Mouse (Mus musculus) ES-E14 (cell line): ENCODE measurements around the gene Mybpc3.

ENCODE experiments used
- CHD2 ChIP-seq: IDR thresholded peaks from 2 replicates; pipeline ENCODE4 v1.6.1; 2014; ENCODE audit warnings: mild to moderate bottlenecking, low read depth, low read length, inconsistent platforms
- HCFC1 ChIP-seq: IDR thresholded peaks from 2 replicates; pipeline ENCODE4 v1.6.1; 2012; ENCODE audit warnings: low read length, inconsistent platforms, borderline replicate concordance; ENCODE audit not compliant: insufficient read depth
- MAFK ChIP-seq: IDR thresholded peaks from 2 replicates; pipeline ENCODE4 v1.6.1; 2014; ENCODE audit warnings: mild to moderate bottlenecking, low read depth, low read length, inconsistent platforms; ENCODE audit not compliant: insufficient read depth
- ZC3H11A ChIP-seq: IDR thresholded peaks from 2 replicates; pipeline ENCODE4 v1.6.1; 2012; ENCODE audit warnings: low read depth, mild to moderate bottlenecking, inconsistent platforms, low read length, borderline replicate concordance
- ZNF384 ChIP-seq: IDR thresholded peaks from 2 replicates; pipeline ENCODE4 v1.6.1; 2012; ENCODE audit warnings: low read depth, low read length, inconsistent platforms

GRCm38 (mm10) chr2:91121497-91121896 lies 3.6 kb downstream of the Mybpc3 start:
- TF ChIP-seq HCFC1 (no peak), MAFK (no peak), ZC3H11A (no peak), ZNF384 (no peak), CHD2 (no peak)
